Comparison of ENCODE assay signal across 11 mouse cellular contexts in genomic region chr5:32413083-32413482, GRCm38 (mm10). TPM values are rescaled to one million over a fixed set of nuclear protein-coding genes. Genes with fewer than 3 reads are reported as not detected.
DNase-seq lines count a peak whose midpoint lies in the region; ATAC-seq lines count a peak whose summit lies in the region.
"Had no signal": no experiment of that assay in that cellular context is flagged by ENCODE, and none has a peak within 500 bp of the region (broad histone marks: within the 10 kb centered on the region; RNA-seq: fewer than 3 reads in every experiment).

No protein-coding gene starts in this region.

- peak; percentile 45 for DNase-seq in forebrain, embryonic 14.5 days (ENCODE audit: low spot score)
- no peak for DNase-seq in lung, adult 18-20 months
- DNase-seq in heart, postnatal 10 days, result peak; percentile 42 to 59
- no peak for DNase-seq in right cerebral cortex, postnatal 25 days
- DNase-seq in cerebellum, adult 9-11 months, result no peak
- DNase-seq: midbrain, embryonic 14.5 days; retina, postnatal 1 day had no signal

- no peak overlapping the region for H3K9ac ChIP-seq in forebrain, embryonic 14.5 days (ENCODE audit: low read length)
- no peak overlapping the region for H3K9ac ChIP-seq in forebrain, embryonic 13.5 days
- no peak overlapping the region for H3K9ac ChIP-seq in lung, embryonic 15.5 days
- no peak overlapping the region for H3K9ac ChIP-seq in stomach, embryonic 14.5 days (replicated peaks; ENCODE audit: low read depth, low read length)

- no peaks in the 10 kb centered on the region for H3K4me1 ChIP-seq in forebrain, embryonic 14.5 days (ENCODE audit: control insufficient read depth, insufficient read depth, low read length)
- H3K4me1 ChIP-seq in forebrain, embryonic 13.5 days, result peaks cover 7% of the 10 kb centered on the region; the same call in 1 of the 2 replicates
- H3K4me1 ChIP-seq in lung, embryonic 15.5 days, result peaks cover 30% of the 10 kb centered on the region
- peaks cover 4% of the 10 kb centered on the region; the same call in 1 of the 2 replicates for H3K4me1 ChIP-seq in stomach, embryonic 14.5 days (ENCODE audit: control insufficient read depth, insufficient read depth, low read length)

- intact Hi-C loops in heart, postnatal 10 days (cut with DNase I), result loop anchor here (5.0 kb wide), 1 partner anchor 76 kb away; no protein-coding TSS in a partner anchor

- no peaks in the 10 kb centered on the region for H3K27me3 ChIP-seq in forebrain, embryonic 14.5 days (replicated peaks; ENCODE audit: control insufficient read depth, insufficient read depth, low read length)
- no peaks in the 10 kb centered on the region for H3K27me3 ChIP-seq in forebrain, embryonic 13.5 days
- H3K27me3 ChIP-seq in lung, embryonic 15.5 days, result no peaks in the 10 kb centered on the region
- H3K27me3 ChIP-seq in stomach, embryonic 14.5 days (ENCODE audit: control insufficient read depth, insufficient read depth, low read length), result no peaks in the 10 kb centered on the region
- H3K27me3 ChIP-seq: Patski had no signal

- no peak overlapping the region for H3K27ac ChIP-seq in forebrain, embryonic 14.5 days (ENCODE audit: low read depth, low read length)
- H3K27ac ChIP-seq in forebrain, embryonic 13.5 days, result no peak overlapping the region
- peak overlapping the region; percentile 69 for H3K27ac ChIP-seq in lung, embryonic 15.5 days
- peak overlapping the region; percentile 75; the same call in 1 of the 2 replicates for H3K27ac ChIP-seq in stomach, embryonic 14.5 days (ENCODE audit: low read length)

- H3K4me2 ChIP-seq in forebrain, embryonic 14.5 days (ENCODE audit: low read length), result no peak overlapping the region
- H3K4me2 ChIP-seq in forebrain, embryonic 13.5 days, result no peak overlapping the region
- H3K4me2 ChIP-seq in lung, embryonic 15.5 days, result no peak overlapping the region
- H3K4me2 ChIP-seq in stomach, embryonic 14.5 days (replicated peaks; ENCODE audit: low read depth, low read length), result no peak overlapping the region

- ATAC-seq in forebrain, embryonic 14.5 days, result no peak
- ATAC-seq in forebrain, embryonic 13.5 days, result no peak
- no peak for ATAC-seq in lung, embryonic 15.5 days (ENCODE audit: borderline replicate concordance, extremely low read depth, low FRiP score, low TSS enrichment)
- ATAC-seq in stomach, embryonic 14.5 days (ENCODE audit: insufficient number of reproducible peaks, insufficient read depth, low FRiP score, low read depth), result no peak
- ATAC-seq: Patski had no signal

- no peaks in the 10 kb centered on the region for H3K36me3 ChIP-seq in forebrain, embryonic 14.5 days (ENCODE audit: control insufficient read depth, insufficient read depth, low read length)
- H3K36me3 ChIP-seq in forebrain, embryonic 13.5 days (ENCODE audit: poor library complexity, severe bottlenecking), result no peaks in the 10 kb centered on the region
- no peaks in the 10 kb centered on the region for H3K36me3 ChIP-seq in lung, embryonic 15.5 days
- H3K36me3 ChIP-seq in stomach, embryonic 14.5 days (ENCODE audit: control insufficient read depth, insufficient read depth, low read length), result no peaks in the 10 kb centered on the region

- H3K4me3 ChIP-seq in forebrain, embryonic 14.5 days (ENCODE audit: low read depth, low read length), result no peak overlapping the region
- H3K4me3 ChIP-seq in forebrain, embryonic 13.5 days, result no peak overlapping the region
- H3K4me3 ChIP-seq in lung, embryonic 15.5 days, result no peak overlapping the region
- no peak overlapping the region for H3K4me3 ChIP-seq in stomach, embryonic 14.5 days (ENCODE audit: low read depth, low read length)

- no peaks in the 10 kb centered on the region for H3K9me3 ChIP-seq in forebrain, embryonic 14.5 days (replicated peaks; ENCODE audit: control insufficient read depth, low read length)
- H3K9me3 ChIP-seq in forebrain, embryonic 13.5 days (replicated peaks), result no peaks in the 10 kb centered on the region
- no peaks in the 10 kb centered on the region for H3K9me3 ChIP-seq in lung, embryonic 15.5 days
- H3K9me3 ChIP-seq in stomach, embryonic 14.5 days (ENCODE audit: control insufficient read depth, low read depth, low read length), result no peaks in the 10 kb centered on the region

- 41% methylated on average over 2 of the region's 2 CpGs for WGBS in forebrain, embryonic 14.5 days
- WGBS in forebrain, embryonic 13.5 days, result 33% methylated on average over 2 of the region's 2 CpGs
- WGBS in lung, embryonic 15.5 days, result 68% methylated on average over 2 of the region's 2 CpGs
- 79% methylated on average over 2 of the region's 2 CpGs for WGBS in stomach, embryonic 14.5 days

RNA-seq across cellular contexts. Expression of gene Ppp1cb, which starts 45.6 kb away (rescaled TPM):
- polyA plus RNA-seq in forebrain, embryonic 14.5 days (2014; fragmentation: Nextera tagmentation; extraction: Ambion mirVana), result 259 and 279 TPM in 2 replicates
- polyA plus RNA-seq in forebrain, embryonic 13.5 days (2015; fragmentation: Nextera tagmentation; extraction: Ambion mirVana), result 213 and 246 TPM in 2 replicates
- 186 and 196 TPM in 2 replicates for polyA plus RNA-seq in lung, embryonic 15.5 days (2015; fragmentation: Nextera tagmentation; extraction: Ambion mirVana)
- total RNA-seq in heart, postnatal 10 days (2021), result 100 to 1,000 TPM; 446 to 490 TPM
- 278 and 296 TPM in 2 replicates for polyA plus RNA-seq in stomach, embryonic 14.5 days (2014; fragmentation: Nextera tagmentation; extraction: Ambion mirVana)

Comparison
In these comparisons a context has a peak if more than half of its experiments do, and no peak if none do; other contexts are left out.
1. DNase-seq: peak in forebrain, embryonic 14.5 days (single experiment) and heart, postnatal 10 days (2 of 2); none in lung, adult 18-20 months (0 of 2), right cerebral cortex, postnatal 25 days (single experiment) and cerebellum, adult 9-11 months (single experiment).
2. H3K27ac ChIP-seq: peak in lung, embryonic 15.5 days (single experiment) and stomach, embryonic 14.5 days (single experiment); none in forebrain, embryonic 14.5 days (single experiment) and forebrain, embryonic 13.5 days (single experiment).